Mouse (Mus musculus): Measurements from ENCODE around the gene Cdc34.

DNA sequence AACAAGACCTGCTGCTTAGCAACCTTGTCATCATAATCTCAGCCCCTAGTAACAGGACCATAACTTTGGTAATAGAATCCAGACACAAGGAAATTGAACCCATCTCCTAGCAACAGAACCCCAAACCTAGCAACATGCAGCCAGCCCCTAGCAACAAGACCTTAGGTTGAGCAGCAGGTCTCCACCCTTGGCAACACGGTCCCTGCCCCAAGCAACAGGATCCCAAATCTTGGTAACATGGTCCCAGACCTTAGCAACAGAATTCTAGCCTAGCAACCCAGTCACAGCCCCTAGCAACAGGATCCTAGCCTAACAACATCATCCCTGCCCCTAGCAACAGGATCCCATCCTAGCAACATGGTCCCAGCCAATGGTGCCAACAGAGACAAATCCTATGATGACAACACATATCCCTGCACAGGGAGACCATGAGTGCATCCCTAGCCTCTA lies 27.0 kb upstream of the Cdc34 start:
- no peak for TF ChIP-seq CTCF (IDR thresholded peaks at IDR 0.05; ENCODE audit: insufficient read depth, low read length)
- TF ChIP-seq POLR2A (IDR thresholded peaks at IDR 0.05; ENCODE audit: borderline replicate concordance, extremely low read depth, low read depth, low read length) = no peak
